Mouse (Mus musculus) spleen, adult 2 months (tissue): ENCODE measurements at regions not wholly inside any gene's neighbourhood (a gene's known extent, or its start where the extent isn't known, plus 50 kb on each side); places are given as distances from the start of the nearest gene placed in this dataset.

Source experiments
- DNase-seq, 2 experiments: peaks; one replicate each; pipeline versions ENCODE4 v3.0.0 to v3.0.0-alpha.2; 2012 to 2021; ENCODE audit warnings: low spot score in 2 of 2, low read depth in 1 of 2
- H3K27ac ChIP-seq: fragments of 200-500 bp; 2 replicates; pipeline ENCODE4 v1.5.1; 2012; ENCODE audit warnings: low read length, inconsistent platforms; ENCODE audit not compliant: insufficient read depth
- H3K27me3 ChIP-seq: fragments of 200-500 bp; 2 replicates; pipeline ENCODE4 v1.6.1; 2012; ENCODE audit warnings: mild to moderate bottlenecking, moderate library complexity, low read length, inconsistent platforms; ENCODE audit not compliant: control insufficient read depth, insufficient read depth
- H3K36me3 ChIP-seq: fragments of 200-500 bp; 2 replicates; pipeline ENCODE4 v1.6.1; 2012; ENCODE audit warnings: mild to moderate bottlenecking, low read length, inconsistent platforms; ENCODE audit not compliant: control insufficient read depth, insufficient read depth
- H3K4me1 ChIP-seq: fragments of 200-500 bp; 2 replicates; pipeline ENCODE4 v1.6.1; 2011; ENCODE audit warnings: inconsistent platforms; ENCODE audit not compliant: control insufficient read depth, insufficient read depth, insufficient read length
- H3K4me3 ChIP-seq: fragments of 200-500 bp; 2 replicates; pipeline ENCODE4 v1.5.1; 2011; ENCODE audit warnings: mild to moderate bottlenecking, inconsistent platforms; ENCODE audit not compliant: insufficient read depth, insufficient read length; ENCODE audit errors: extremely low read depth
- CTCF ChIP-seq: fragments of 200-500 bp; IDR thresholded peaks from 2 replicates; pipeline ENCODE4 v1.5.1; 2011; ENCODE audit warnings: mild to moderate bottlenecking, inconsistent platforms; ENCODE audit not compliant: insufficient read depth, insufficient read length, insufficient replicate concordance; ENCODE audit errors: extremely low read depth
- POLR2A ChIP-seq: fragments of 200-500 bp; IDR thresholded peaks from 2 replicates; pipeline ENCODE4 v1.6.1; 2011; ENCODE audit warnings: low read depth, low read length, inconsistent platforms
- WGBS: fragments of 180-500 bp; shearing (Covaris S2); methylation state at CpG from one replicate; pipeline ENCODE4 v1.1.7; 2018; 5-methylcytosine and 5-hydroxymethylcytosine counted together

GRCm38 (mm10) chr4:7154256-7154655 lies 1084.6 kb downstream of the Car8 start:
- DNase-seq: no peak

DNA sequence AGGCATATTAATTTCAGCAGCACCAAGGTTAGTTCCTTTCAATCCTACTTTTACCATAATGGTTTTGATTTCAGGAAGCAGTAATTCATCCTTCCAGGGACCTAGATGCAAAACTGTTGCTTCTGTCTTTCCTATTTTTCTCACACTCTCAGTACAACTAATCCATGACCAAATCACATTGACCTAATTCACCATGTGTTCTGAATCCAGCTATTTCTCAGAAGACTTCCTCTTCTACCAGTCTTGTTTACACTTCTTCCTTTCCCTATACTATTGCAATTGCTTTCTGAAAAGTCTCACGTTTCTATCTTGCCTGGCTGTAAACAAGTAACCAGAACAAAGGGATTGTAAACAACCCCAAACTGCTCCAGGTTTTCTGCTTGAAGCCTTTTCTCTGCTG lies 1085.0 kb downstream of the Car8 start:
- no peak overlapping the region for H3K4me3 ChIP-seq
- TF ChIP-seq CTCF: no peak
- TF ChIP-seq POLR2A: no peak
- 16% methylated on average over 1 of the region's 1 CpGs for WGBS
- no peak for DNase-seq
- H3K36me3 ChIP-seq: no peaks in the 10 kb centered on the region
- H3K27me3 ChIP-seq: no peaks in the 10 kb centered on the region
- H3K27ac ChIP-seq: no peak overlapping the region
- no peaks in the 10 kb centered on the region; the same call in 1 of the 2 replicates for H3K4me1 ChIP-seq

More at GRCm38 (mm10) chr4:7154256-7154655, 1084.6 kb downstream of the Car8 start:
- TF ChIP-seq CTCF (no peak), POLR2A (no peak)
- Histone ChIP-seq H3K27me3 (no peaks in the 10 kb centered on the region), H3K4me3 (no peak overlapping the region), H3K36me3 (no peaks in the 10 kb centered on the region), H3K27ac (no peak overlapping the region), H3K4me1 (no peaks in the 10 kb centered on the region; the same call in 1 of the 2 replicates)
- WGBS: 62% methylated on average over 3 of the region's 3 CpGs

GRCm38 (mm10) chr4:7145756-7146155 lies 1093.1 kb downstream of the Car8 start:
- 68% methylated on average over 2 of the region's 2 CpGs for WGBS
- no peaks in the 10 kb centered on the region for H3K4me1 ChIP-seq
- no peak overlapping the region for H3K27ac ChIP-seq
- TF ChIP-seq POLR2A (no peak), CTCF (no peak)
- DNase-seq: no peak
- H3K27me3 ChIP-seq: no peaks in the 10 kb centered on the region
- H3K4me3 ChIP-seq: no peak overlapping the region
- H3K36me3 ChIP-seq: no peaks in the 10 kb centered on the region

DNA sequence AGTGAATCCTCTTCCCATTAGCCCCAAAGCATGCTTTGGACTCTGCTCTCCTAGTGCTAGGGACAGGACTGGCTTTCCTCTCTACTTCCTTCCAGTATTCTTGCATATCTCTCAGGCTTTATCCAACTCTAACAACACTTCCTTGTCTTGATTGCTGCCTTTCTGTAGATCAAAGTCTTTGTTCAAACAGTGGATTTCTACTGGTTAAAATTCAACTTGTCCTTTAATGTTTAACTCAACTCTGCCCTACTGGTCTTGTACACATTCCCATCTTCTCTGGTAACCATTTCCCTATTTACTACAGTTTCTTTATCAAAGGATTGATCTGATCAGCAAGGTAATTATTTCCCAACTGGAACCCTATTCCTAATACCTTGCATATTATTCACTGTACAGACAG lies 1094.6 kb downstream of the Car8 start:
- TF ChIP-seq POLR2A: no peak
- TF ChIP-seq CTCF: no peak
- no peaks in the 10 kb centered on the region for H3K27me3 ChIP-seq
- H3K4me3 ChIP-seq: no peak overlapping the region
- H3K36me3 ChIP-seq: no peaks in the 10 kb centered on the region
- no peak for DNase-seq
- H3K4me1 ChIP-seq: no peaks in the 10 kb centered on the region
- H3K27ac ChIP-seq: no peak overlapping the region

- Histone ChIP-seq H3K36me3 (no peaks in the 10 kb centered on the region), H3K27ac (no peak overlapping the region), H3K4me1 (no peaks in the 10 kb centered on the region), H3K27me3 (no peaks in the 10 kb centered on the region), H3K4me3 (no peak overlapping the region)
- TF ChIP-seq CTCF (no peak), POLR2A (no peak)
- no peak for DNase-seq
- 91% methylated on average over 2 of the region's 2 CpGs for WGBS
Observed at GRCm38 (mm10) chr4:7143676-7144075, 1095.2 kb downstream of the Car8 start.

DNA sequence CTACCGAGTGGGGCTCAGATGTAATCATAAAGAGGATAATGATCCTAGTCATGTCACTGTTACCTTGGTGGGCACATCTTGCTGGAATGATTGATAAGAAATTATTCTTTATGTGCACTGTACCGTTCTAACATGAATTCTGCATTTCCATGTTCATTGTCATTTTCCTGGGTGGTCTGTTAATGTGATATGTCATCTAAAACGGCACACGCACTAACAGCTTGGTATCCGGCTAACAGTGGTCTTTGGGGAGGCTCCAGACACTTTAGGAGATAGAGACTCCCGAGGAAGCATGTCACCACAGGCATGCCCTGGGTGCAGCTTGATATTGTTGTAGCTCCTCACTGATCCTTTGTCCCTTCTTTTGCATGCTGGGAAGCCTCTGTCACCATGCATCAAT lies 1096.1 kb downstream of the Car8 start:
- no peak for TF ChIP-seq CTCF
- TF ChIP-seq POLR2A: no peak
- H3K27ac ChIP-seq: no peak overlapping the region
- no peaks in the 10 kb centered on the region for H3K36me3 ChIP-seq
- no peak for DNase-seq
- no peaks in the 10 kb centered on the region for H3K4me1 ChIP-seq
- H3K4me3 ChIP-seq: no peak overlapping the region
- no peaks in the 10 kb centered on the region for H3K27me3 ChIP-seq
- 90% methylated on average over 6 of the region's 6 CpGs for WGBS

DNA sequence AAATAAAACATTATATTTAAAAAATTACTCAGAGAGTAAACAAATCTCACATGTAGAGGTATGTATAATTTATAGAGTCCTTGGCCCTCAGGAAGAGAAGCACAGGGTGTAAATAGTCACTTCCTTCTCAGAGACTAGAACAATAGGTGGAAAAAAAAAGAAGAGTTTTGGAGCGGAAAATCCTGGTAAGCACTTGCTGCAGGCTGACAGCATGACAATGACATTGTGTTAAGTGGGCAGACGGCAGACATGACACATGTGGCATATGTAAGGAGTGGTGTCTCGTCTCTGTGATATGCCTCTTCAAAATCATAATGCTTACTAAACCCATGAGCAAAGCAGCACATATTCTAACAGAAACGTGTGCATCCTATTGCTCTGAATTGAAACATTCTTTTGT lies 1126.7 kb downstream of the Car8 start:
- TF ChIP-seq POLR2A: no peak
- TF ChIP-seq CTCF: no peak
- 60% methylated on average over 4 of the region's 4 CpGs for WGBS
- no peak overlapping the region for H3K4me3 ChIP-seq
- no peak for DNase-seq
- H3K27ac ChIP-seq: no peak overlapping the region
- H3K27me3 ChIP-seq: no peaks in the 10 kb centered on the region
- no peaks in the 10 kb centered on the region for H3K4me1 ChIP-seq
- H3K36me3 ChIP-seq: no peaks in the 10 kb centered on the region
